Mouse (Mus musculus) left cerebral cortex, adult 6 months (tissue): ENCODE results near the gene Tub. TPM values are rescaled to one million over a fixed set of nuclear protein-coding genes. Genes with fewer than 3 reads are reported as not detected.

ENCODE experiments used
- long read RNA-seq, 2 experiments: library from polyadenylated mRNA; unstranded; transcript quantifications; one replicate each; pipeline ENCODE4 v2.0.0; 2019 to 2020
- polyA plus RNA-seq: library from polyadenylated mRNA; unstranded; fragments of <200 nt; fragmentation: Nextera tagmentation; gene quantifications from 2 replicates; pipeline ENCODE4 v1.2.3, GENCODE M21; 2021

The Tub gene
- 11.8 and 13.6 TPM in 2 replicates for polyA plus RNA-seq
- long read RNA-seq, experiment 1, partial matches to known transcripts, result 71 of 81 reads
- long read RNA-seq, experiment 1, other reads (novel, unspliced or antisense), result 10 of 81 reads
- long read RNA-seq, experiment 2, partial matches to known transcripts, result 2 of 23 reads
- long read RNA-seq, experiment 2, other reads (novel, unspliced or antisense), result 21 of 23 reads

GRCm38 (mm10) chr7:108950312-108950761 lies at the start of gene Tub:
Gene Tub (plus strand): TSS chr7:108950338.

GRCm38 (mm10) chr7:108929726-108930393 lies 20.3 kb upstream of the Tub start, which contains the start of gene Nlrp10:
Gene Nlrp10 (minus strand): TSS chr7:108930178.

GRCm38 (mm10) chr7:108933794-108934731 lies 16.1 kb upstream of the Tub start, which contains the start of gene Eif3f:
Gene Eif3f (plus strand): TSS chr7:108934417.

GRCm38 (mm10) chr7:109083113-109083812 lies 133.1 kb downstream of the Tub start, which contains the start of gene Ric3:
Gene Ric3 (minus strand): TSS chr7:109083331.

Other genes with a start within 250 kb of the Tub start
- not detected in 2 replicates for gene Olfr512, start 237.0 kb upstream of the Tub start, polyA plus RNA-seq
- not detected in 2 replicates for gene Olfr513, start 199.4 kb upstream of the Tub start, polyA plus RNA-seq
- not detected in 2 replicates for gene Olfr514, start 124.3 kb upstream of the Tub start, polyA plus RNA-seq
- not detected in 2 replicates for gene Olfr516, start 99.8 kb upstream of the Tub start, polyA plus RNA-seq
- gene Olfr517, start 78.0 kb upstream of the Tub start, polyA plus RNA-seq, result not detected in 2 replicates
- gene Olfr518, start 65.3 kb upstream of the Tub start, polyA plus RNA-seq, result not detected in 2 replicates
- gene Olfr519, start 55.9 kb upstream of the Tub start, polyA plus RNA-seq, result not detected in 2 replicates
- 0.08 and 0.21 TPM in 2 replicates for gene Nlrp10, start 20.2 kb upstream of the Tub start, polyA plus RNA-seq
- gene Eif3f, start 15.9 kb upstream of the Tub start, polyA plus RNA-seq, result 134 and 167 TPM in 2 replicates
- gene Ric3, start 133.0 kb downstream of the Tub start, polyA plus RNA-seq, result 35.4 and 43.4 TPM in 2 replicates
- 30.5 and 51.1 TPM in 2 replicates for gene Lmo1, start 224.9 kb downstream of the Tub start, polyA plus RNA-seq